Mouse (Mus musculus): ENCODE results near the gene Ddx49. TPM values are rescaled to one million over a fixed set of nuclear protein-coding genes. Genes with fewer than 3 reads are reported as not detected.
A peak's percentile ranks its signal among the peaks of the same experiment; 100 is the strongest.

Gene Ddx49
- polyA plus RNA-seq (2015; fragmentation: Nextera tagmentation; extraction: Ambion mirVana) = 45.8 and 50.9 TPM in 2 replicates

DNA sequence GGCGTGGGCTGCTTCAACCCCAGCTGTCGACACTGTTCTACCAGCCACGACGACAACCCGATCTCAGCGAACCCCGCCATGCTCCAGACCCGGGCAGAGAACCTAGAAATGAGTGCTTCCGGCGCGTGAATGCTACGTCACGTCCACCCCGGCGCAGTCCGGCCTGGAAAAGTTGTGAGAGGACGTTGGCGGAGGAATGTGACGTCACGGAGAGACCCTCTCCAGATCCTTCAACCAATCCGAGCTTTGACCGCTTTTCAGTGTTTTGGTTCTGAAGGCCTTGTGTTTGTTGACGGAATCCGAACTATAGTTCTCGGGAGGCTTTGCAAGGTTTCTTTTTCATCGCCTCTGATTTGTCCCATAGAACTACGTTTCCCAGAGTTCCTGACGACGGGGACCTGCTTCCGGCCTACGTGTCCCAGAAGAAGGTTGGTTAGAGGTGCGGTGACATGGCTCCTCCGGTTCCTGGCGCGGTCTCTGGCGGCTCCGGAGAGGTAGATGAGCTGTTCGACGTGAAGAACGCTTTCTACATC lies at the start of gene Ddx49, which contains the start of gene Cope:
TSS of gene Ddx49 (minus strand) at position 132 of the 533 bp plus-strand sequence.
TSS of gene Cope (plus strand) at position 161 of the 533 bp plus-strand sequence.
- Histone ChIP-seq H3K27ac (peak within 1 kb of the TSS; percentile 74), H3K9me3 (no peaks in the 10 kb centered on the region), H3K4me1 (replicated peaks) (peaks cover 38% of the 10 kb centered on the region), H3K4me3 (peak within 1 kb of the TSS; percentile 82), H3K27me3 (no peaks in the 10 kb centered on the region), H3K4me2 (peak within 1 kb of the TSS; percentile 93), H3K36me3 (peaks cover 54% of the 10 kb centered on the region), H3K9ac (peak within 1 kb of the TSS; percentile 87)
- under 1% methylated on average over 40 of the region's 40 CpGs for WGBS
- peak; percentile 93 for ATAC-seq (ENCODE audit: low FRiP score)

DNA sequence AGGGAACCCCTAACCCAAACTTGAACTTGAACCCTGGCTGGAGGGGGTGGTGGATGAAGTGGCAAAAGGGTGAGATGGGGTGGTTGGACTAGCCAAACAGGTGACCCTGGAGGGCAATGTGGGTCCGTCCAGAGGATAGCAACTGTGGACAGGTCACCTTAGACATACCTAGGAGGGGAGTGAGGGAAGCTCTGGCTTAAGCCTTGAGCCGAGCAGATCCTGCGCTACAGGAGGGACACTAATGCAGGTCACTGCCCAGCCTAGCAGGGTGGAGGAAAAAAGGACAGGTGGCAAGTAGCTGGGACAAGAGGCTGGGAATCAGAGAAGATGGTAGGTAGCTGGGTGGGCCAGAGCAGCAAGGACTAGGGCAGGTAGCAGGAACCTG lies 49.7 kb upstream of the Ddx49 start:
- WGBS = 35% methylated on average over 3 of the region's 3 CpGs
- no peaks in the 10 kb centered on the region for H3K9me3 ChIP-seq
- peak overlapping the region; percentile 100 for H3K4me3 ChIP-seq
- H3K36me3 ChIP-seq = peaks cover 15% of the 10 kb centered on the region
- H3K9ac ChIP-seq = peak overlapping the region; percentile 100
- H3K27ac ChIP-seq = no peak overlapping the region
- ATAC-seq (ENCODE audit: low FRiP score) = no peak
- 0 out of 2 replicates have a peak, but pooled peaks cover 4% of the 10 kb centered on the region for H3K27me3 ChIP-seq
- H3K4me2 ChIP-seq = peak overlapping the region; percentile 100
- peaks cover 58% of the 10 kb centered on the region for H3K4me1 ChIP-seq (replicated peaks)

DNA sequence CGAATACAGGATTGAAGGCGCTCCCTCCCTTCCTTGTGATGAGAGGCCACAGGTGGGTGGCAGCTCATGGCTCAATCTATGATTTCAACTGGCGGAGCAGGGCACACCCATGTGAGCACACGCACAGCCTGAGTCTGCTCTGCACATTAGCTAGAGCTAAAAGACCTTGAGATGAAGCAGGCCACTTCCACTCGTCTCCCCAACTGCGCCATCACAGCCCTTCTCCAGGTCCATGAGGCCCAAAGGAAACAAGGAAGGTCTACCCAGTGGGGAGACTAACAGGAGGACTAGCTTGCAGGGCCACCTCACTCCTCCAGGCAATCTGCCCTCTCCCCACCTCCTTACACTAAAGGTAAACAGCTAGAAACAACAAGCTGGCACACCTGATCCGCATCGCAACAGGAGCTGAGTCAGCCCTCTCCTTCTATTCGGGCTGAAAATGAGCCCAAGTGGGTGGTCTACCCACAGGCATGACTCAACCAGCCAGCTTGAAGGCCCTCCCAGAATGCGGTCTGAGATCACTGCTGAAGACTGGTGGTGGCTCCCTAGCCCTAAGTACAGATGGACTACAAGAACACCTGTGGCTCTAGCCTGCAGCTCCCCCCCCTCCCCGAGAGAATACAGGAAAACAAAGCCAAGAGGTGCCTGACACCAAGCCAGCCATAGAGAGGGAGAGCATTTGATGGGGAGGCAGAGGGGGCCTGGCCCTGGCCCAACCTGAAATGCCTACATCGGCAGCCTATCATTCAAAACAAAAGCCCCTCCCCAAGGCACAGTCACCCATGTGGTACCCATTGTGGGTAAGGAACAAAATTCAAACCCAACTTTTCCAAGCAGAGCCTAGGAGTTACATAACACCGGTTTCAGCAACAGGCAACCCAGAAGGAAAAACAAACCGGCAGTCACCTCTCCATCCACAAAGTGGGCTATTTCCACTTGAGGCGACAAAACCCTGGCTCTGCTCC lies 49.0 kb upstream of the Ddx49 start:
- Histone ChIP-seq H3K9me3 (no peaks in the 10 kb centered on the region), H3K4me1 (replicated peaks) (peaks cover 58% of the 10 kb centered on the region), H3K9ac (peak overlapping the region; percentile 100), H3K27me3 (no peaks in the 10 kb centered on the region), H3K4me2 (peak overlapping the region; percentile 100), H3K27ac (no peak overlapping the region), H3K4me3 (peak overlapping the region; percentile 100), H3K36me3 (peaks cover 18% of the 10 kb centered on the region)
- no peak for ATAC-seq (ENCODE audit: low FRiP score)
- WGBS = 63% methylated on average over 15 of the region's 15 CpGs

DNA sequence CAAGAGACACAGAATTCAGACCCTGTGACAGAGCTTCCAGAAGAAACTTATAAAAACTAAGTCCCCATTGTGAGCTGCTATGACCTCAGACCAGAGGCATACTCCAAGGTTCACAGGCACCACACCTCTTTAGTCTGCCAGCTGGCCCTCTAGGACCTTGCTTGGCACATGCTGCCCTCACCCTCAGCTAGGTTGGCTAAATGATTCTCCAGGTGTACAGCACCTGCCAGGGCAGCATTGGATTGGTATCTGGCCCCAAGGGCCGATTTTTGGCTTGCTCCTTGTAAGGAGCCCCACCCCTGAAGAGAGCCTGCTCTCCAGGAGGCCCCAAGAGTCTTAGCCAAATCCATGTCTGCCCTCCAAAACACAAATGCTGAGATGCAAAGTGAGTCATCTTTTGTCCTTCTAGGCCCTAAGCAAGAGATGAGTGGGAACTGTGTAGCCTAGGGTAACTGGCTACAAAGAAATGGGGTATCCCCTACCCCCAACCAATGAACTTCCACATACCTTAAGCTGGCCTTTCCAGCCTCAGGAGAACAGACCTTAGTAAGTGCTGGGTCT lies 45.7 kb upstream of the Ddx49 start:
- ATAC-seq (ENCODE audit: low FRiP score) = no peak
- peaks cover 58% of the 10 kb centered on the region for H3K4me1 ChIP-seq (replicated peaks)
- 74% methylated on average over 1 of the region's 1 CpGs for WGBS

DNA sequence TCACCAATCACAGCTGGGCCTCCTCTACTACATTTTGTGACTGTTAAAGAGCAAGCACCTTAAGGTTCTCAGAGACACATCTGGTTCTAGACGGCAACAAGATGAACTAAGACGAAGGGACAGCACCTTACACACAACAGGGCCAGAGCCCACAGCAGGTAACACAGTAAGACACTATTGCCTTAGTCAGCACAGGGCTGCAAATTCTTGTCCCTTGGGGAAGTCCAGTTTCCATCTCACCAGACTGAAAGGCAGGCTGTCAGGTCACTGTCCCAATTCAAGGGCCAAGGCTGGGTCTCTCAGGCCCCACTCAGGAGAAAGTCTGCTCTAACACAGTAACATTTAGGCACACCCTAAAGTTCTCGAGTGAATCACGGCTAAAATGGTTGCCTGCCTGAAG lies 45.2 kb upstream of the Ddx49 start:
- Histone ChIP-seq H3K4me2 (no peak overlapping the region), H3K4me3 (no peak overlapping the region), H3K27ac (no peak overlapping the region), H3K36me3 (peaks cover 39% of the 10 kb centered on the region), H3K9me3 (no peaks in the 10 kb centered on the region), H3K9ac (0 out of 2 replicates have a peak overlapping the region, but pooled peaks have one; percentile 49), H3K27me3 (no peaks in the 10 kb centered on the region), H3K4me1 (replicated peaks) (peaks cover 60% of the 10 kb centered on the region)
- no peak for ATAC-seq (ENCODE audit: low FRiP score)
- WGBS = 95% methylated on average over 4 of the region's 4 CpGs

More for the DNA sequence above, 45.7 kb upstream of the Ddx49 start:
- Histone ChIP-seq H3K27me3 (no peaks in the 10 kb centered on the region), H3K9me3 (no peaks in the 10 kb centered on the region), H3K27ac (no peak overlapping the region), H3K36me3 (peaks cover 34% of the 10 kb centered on the region), H3K9ac (peak overlapping the region; percentile 49; the same call in 1 of the 2 replicates), H3K4me2 (no peak overlapping the region), H3K4me3 (no peak overlapping the region)

DNA sequence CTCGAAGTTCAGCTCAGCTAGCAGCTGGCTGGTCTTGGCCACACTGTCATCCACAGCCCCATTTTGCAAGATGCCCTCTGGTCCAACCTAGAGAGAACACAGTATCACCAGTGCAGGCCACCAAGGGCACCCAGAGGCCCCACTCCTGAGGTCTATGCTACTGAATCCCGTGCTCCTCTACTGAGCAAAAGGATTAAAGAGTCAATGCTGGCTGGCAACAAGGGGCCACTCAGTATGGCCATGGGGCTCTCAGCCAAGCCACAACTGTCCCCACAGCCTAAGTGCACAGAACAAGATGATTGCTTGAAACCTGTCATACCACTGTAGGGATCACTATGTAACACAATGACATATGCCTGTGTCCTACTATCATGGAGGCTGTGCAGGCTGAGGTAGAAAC lies 42.0 kb upstream of the Ddx49 start:
- WGBS = 98% methylated on average over 2 of the region's 2 CpGs
- no peak overlapping the region for H3K27ac ChIP-seq
- H3K27me3 ChIP-seq = no peaks in the 10 kb centered on the region
- H3K9ac ChIP-seq = peak overlapping the region; percentile 39
- H3K36me3 ChIP-seq = peaks cover 66% of the 10 kb centered on the region
- H3K4me3 ChIP-seq = no peak overlapping the region
- ATAC-seq (ENCODE audit: low FRiP score) = no peak
- no peak overlapping the region for H3K4me2 ChIP-seq
- peaks cover 28% of the 10 kb centered on the region for H3K4me1 ChIP-seq (replicated peaks)
- no peaks in the 10 kb centered on the region for H3K9me3 ChIP-seq

DNA sequence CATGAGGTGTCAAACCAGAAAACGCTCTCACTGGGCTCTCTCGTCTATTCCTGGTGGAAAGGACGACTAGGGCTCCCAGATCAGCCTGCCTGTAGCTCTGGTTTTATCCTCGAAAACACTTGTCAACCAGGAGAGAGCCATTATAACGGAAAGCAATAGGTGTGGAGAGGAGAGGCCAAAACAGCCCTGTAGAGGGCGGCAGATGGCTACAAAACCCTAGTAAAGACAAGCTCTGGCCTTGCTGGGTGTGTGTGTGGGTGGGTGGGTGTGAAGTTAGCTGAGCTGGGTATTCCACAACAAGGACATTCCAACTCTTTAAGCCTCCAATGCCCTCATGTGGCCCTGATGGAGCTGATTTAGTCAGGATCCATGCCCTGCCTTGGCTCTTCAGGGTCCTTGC lies 41.4 kb upstream of the Ddx49 start:
- Histone ChIP-seq H3K4me3 (no peak overlapping the region), H3K4me1 (replicated peaks) (peaks cover 23% of the 10 kb centered on the region), H3K4me2 (no peak overlapping the region), H3K9me3 (no peaks in the 10 kb centered on the region), H3K36me3 (peaks cover 66% of the 10 kb centered on the region), H3K9ac (no peak overlapping the region), H3K27me3 (no peaks in the 10 kb centered on the region), H3K27ac (no peak overlapping the region)
- 0 out of 2 replicates have a peak, but pooled peaks have one; percentile 46 for ATAC-seq (ENCODE audit: low FRiP score)
- 54% methylated on average over 6 of the region's 6 CpGs for WGBS

DNA sequence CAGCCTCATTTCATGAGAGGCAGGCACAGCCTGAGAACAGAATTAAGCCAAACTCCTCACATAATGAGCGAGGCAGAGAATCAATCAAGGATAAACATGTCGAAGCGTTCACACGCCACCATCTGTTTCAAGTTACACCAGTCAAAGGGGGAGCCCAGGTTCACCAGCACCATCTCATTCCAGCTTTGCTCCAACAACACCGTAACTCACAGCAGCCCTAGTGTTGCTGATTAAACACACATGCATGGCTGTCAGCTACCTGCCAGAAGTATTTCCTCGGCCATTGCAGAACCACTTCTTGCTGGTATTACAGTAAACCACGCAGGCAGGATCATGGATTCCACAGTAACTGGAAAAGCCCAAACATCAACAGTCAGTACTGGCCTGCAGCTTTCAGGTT lies 40.8 kb upstream of the Ddx49 start:
- Histone ChIP-seq H3K9me3 (no peaks in the 10 kb centered on the region), H3K9ac (no peak overlapping the region), H3K36me3 (peaks cover 68% of the 10 kb centered on the region), H3K27me3 (no peaks in the 10 kb centered on the region), H3K4me3 (no peak overlapping the region), H3K4me2 (no peak overlapping the region), H3K4me1 (replicated peaks) (peaks cover 16% of the 10 kb centered on the region), H3K27ac (no peak overlapping the region)
- no peak for ATAC-seq (ENCODE audit: low FRiP score)
- 81% methylated on average over 7 of the region's 7 CpGs for WGBS

DNA sequence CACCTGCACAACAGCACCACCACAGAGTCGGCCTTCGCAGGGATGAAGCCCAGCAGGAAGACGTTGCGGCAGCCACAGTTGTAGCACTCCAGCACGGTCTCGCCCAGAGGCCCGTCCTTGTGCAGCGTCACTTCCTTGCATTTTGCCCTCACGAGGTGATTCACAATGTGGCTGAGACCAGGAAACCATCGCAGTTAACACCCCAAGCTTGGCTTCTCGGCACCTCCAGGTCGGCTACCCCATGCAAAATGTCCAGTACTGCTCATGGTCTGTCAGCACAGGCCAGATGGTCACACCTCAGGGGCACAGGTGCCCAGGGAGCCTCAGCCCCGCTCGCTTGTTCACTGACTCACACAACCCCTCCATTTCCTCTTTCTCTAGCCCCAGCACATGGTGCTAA lies 39.7 kb upstream of the Ddx49 start:
- H3K4me1 ChIP-seq (replicated peaks) = peaks cover 10% of the 10 kb centered on the region; the same call in 1 of the 2 replicates
- no peak overlapping the region for H3K9ac ChIP-seq
- no peak overlapping the region for H3K4me2 ChIP-seq
- H3K4me3 ChIP-seq = no peak overlapping the region
- H3K9me3 ChIP-seq = no peaks in the 10 kb centered on the region
- no peak overlapping the region for H3K27ac ChIP-seq
- no peak for ATAC-seq (ENCODE audit: low FRiP score)
- peaks cover 78% of the 10 kb centered on the region for H3K36me3 ChIP-seq
- no peaks in the 10 kb centered on the region for H3K27me3 ChIP-seq
- 94% methylated on average over 14 of the region's 14 CpGs for WGBS

DNA sequence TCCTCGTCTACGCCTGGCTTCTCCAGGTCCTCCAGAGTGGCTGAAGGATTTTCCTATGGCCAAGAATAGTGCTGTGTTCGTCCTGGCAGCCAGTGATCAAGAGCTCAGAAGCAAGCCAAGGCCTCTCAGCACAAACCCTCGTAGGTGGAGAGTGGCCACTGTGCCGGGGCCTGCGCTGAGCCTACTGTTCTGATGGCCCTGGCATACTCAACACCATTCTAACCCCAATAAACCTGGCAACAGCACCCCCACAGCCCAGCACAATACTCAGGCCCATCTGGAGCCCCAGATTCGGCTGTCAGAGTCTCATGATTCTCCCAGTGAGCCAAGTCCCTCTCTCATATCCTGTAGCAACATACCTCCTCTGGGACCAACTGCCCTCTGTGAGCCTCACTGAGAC lies 38.4 kb upstream of the Ddx49 start:
- H3K4me3 ChIP-seq = no peak overlapping the region
- no peaks in the 10 kb centered on the region for H3K9me3 ChIP-seq
- H3K4me2 ChIP-seq = no peak overlapping the region
- peaks cover 7% of the 10 kb centered on the region; the same call in 1 of the 2 replicates for H3K4me1 ChIP-seq (replicated peaks)
- ATAC-seq (ENCODE audit: low FRiP score) = no peak
- no peak overlapping the region for H3K9ac ChIP-seq
- no peak overlapping the region for H3K27ac ChIP-seq
- H3K27me3 ChIP-seq = no peaks in the 10 kb centered on the region
- WGBS = 92% methylated on average over 7 of the region's 7 CpGs
- peaks cover 84% of the 10 kb centered on the region for H3K36me3 ChIP-seq

DNA sequence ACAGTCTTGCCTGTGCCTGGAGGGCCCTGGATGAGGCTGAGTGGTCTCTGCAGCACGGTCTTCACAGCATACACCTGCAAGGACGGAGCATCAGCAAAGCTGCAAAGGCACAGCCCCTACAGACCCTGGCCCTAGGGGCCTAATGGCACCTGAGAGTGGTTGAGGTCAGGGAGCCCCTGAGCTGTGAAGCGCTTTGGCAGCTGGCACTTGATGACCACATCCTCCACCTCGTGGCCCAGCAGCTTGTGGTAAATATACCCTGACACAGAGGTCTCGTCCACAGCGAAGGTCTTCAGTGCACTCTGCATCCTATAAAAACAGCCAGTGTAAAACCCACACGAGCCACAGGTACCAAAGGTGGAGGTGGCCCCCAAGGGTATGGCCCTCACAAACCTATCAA lies 36.6 kb upstream of the Ddx49 start:
- no peaks in the 10 kb centered on the region for H3K9me3 ChIP-seq
- no peak overlapping the region for H3K9ac ChIP-seq
- H3K27me3 ChIP-seq = no peaks in the 10 kb centered on the region
- no peak overlapping the region for H3K4me2 ChIP-seq
- 0 out of 2 replicates have a peak, but pooled peaks cover 2% of the 10 kb centered on the region for H3K4me1 ChIP-seq (replicated peaks)
- H3K27ac ChIP-seq = no peak overlapping the region
- peaks cover 98% of the 10 kb centered on the region for H3K36me3 ChIP-seq
- no peak for ATAC-seq (ENCODE audit: low FRiP score)
- 93% methylated on average over 7 of the region's 7 CpGs for WGBS
- H3K4me3 ChIP-seq = no peak overlapping the region

DNA sequence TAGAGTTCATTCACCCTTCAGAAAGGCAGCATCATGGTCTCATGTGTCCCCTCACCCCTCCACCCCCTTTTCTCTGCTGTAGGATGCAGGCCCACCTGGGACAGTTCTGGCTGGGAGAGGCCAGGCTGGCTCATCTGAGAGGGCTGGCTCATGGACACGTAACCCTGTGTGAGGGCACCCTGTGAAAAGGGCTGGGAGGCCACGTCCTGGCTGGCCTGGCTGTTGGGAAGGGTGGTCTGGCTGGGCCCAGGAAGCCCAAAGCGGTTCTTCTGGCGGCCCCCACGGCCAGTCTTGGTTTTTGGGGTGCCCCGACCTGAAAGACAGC lies 30.6 kb upstream of the Ddx49 start:
- H3K9me3 ChIP-seq = no peaks in the 10 kb centered on the region
- 95% methylated on average over 6 of the region's 6 CpGs for WGBS
- peak overlapping the region; percentile 14; the same call in 1 of the 2 replicates for H3K9ac ChIP-seq
- H3K36me3 ChIP-seq = peaks cover 93% of the 10 kb centered on the region
- H3K4me2 ChIP-seq = no peak overlapping the region
- peaks cover 32% of the 10 kb centered on the region for H3K4me1 ChIP-seq (replicated peaks)
- no peak overlapping the region for H3K27ac ChIP-seq
- H3K4me3 ChIP-seq = no peak overlapping the region
- no peak for ATAC-seq (ENCODE audit: low FRiP score)
- peaks cover 15% of the 10 kb centered on the region; the same call in 1 of the 2 replicates for H3K27me3 ChIP-seq
